Mouse (Mus musculus) brain, embryonic 14.5 days (tissue): ENCODE measurements around the gene Hectd2. TPM values are rescaled to one million over a fixed set of nuclear protein-coding genes. Genes with fewer than 3 reads are reported as not detected.
A peak's percentile ranks its signal among the peaks of the same experiment; 100 is the strongest.

ENCODE experiments used
- DNase-seq: peaks from one replicate; pipeline ENCODE4 v3.0.0-alpha.2; 2011; ENCODE audit warnings: low read depth
- CTCF ChIP-seq: fragments of 200-500 bp; IDR thresholded peaks from 2 replicates; pipeline ENCODE4 v1.5.1; 2012; ENCODE audit warnings: inconsistent platforms, mild to moderate bottlenecking, moderate library complexity, borderline replicate concordance; ENCODE audit not compliant: insufficient read depth, insufficient read length; ENCODE audit errors: extremely low read depth
- POLR2A ChIP-seq: fragments of 200-500 bp; IDR thresholded peaks from 2 replicates; pipeline ENCODE4 v1.6.1; 2012; ENCODE audit warnings: mild to moderate bottlenecking, inconsistent platforms, borderline replicate concordance; ENCODE audit not compliant: poor library complexity, insufficient read depth, insufficient read length, severe bottlenecking; ENCODE audit errors: extremely low read depth
- polyA plus RNA-seq: library from polyadenylated mRNA; depleted of rRNA; stranded (reverse); fragments of >200 nt; gene quantifications from 2 replicates; pipeline ENCODE4 v1.2.3, GENCODE M21; 2012; rRNA removed

The Hectd2 gene
- polyA plus RNA-seq, 1 experiment: 15.9 TPM

GRCm38 (mm10) chr19:36665206-36665605 is 110.8 kb downstream of the Hectd2 start:
- no peak for DNase-seq
- TF ChIP-seq POLR2A (no peak), CTCF (no peak)

GRCm38 (mm10) chr19:36665641-36666040 is 111.2 kb downstream of the Hectd2 start:
- no peak for DNase-seq
- TF ChIP-seq CTCF (no peak), POLR2A (no peak)

- TF ChIP-seq POLR2A (no peak), CTCF (no peak)
- DNase-seq: no peak
Observed at GRCm38 (mm10) chr19:36666471-36666870, 112.0 kb downstream of the Hectd2 start.

GRCm38 (mm10) chr19:36667368-36667767 is 112.9 kb downstream of the Hectd2 start:
- DNase-seq: no peak
- no peak for TF ChIP-seq CTCF
- TF ChIP-seq POLR2A: no peak

- no peak for DNase-seq
- no peak for TF ChIP-seq CTCF
- no peak for TF ChIP-seq POLR2A
Observed at GRCm38 (mm10) chr19:36668098-36668497, 113.7 kb downstream of the Hectd2 start.

- peak; percentile 52 for DNase-seq
- no peak for TF ChIP-seq POLR2A
- TF ChIP-seq CTCF: no peak
Observed at GRCm38 (mm10) chr19:36668881-36669639, 114.6 kb downstream of the Hectd2 start.

GRCm38 (mm10) chr19:36669720-36670451 is 115.4 kb downstream of the Hectd2 start:
- TF ChIP-seq CTCF (no peak), POLR2A (no peak)
- DNase-seq: peak; percentile 64

Other genes starting within 250 kb of the Hectd2 start
- 5.4 and 6.0 TPM in 2 replicates for gene Pcgf5, start 206.3 kb upstream of the Hectd2 start, polyA plus RNA-seq
- 4.2 and 8.7 TPM in 2 replicates for gene Ppp1r3c, start 182.0 kb downstream of the Hectd2 start, polyA plus RNA-seq